Mouse (Mus musculus): Measurements from ENCODE around the gene Litaf. TPM values are rescaled to one million over a fixed set of nuclear protein-coding genes. Genes with fewer than 3 reads are reported as not detected.
A peak's percentile ranks its signal among the peaks of the same experiment; 100 is the strongest.

The Litaf gene
- polyA plus RNA-seq (2015; fragmentation: Nextera tagmentation; extraction: Ambion mirVana), result 99.1 and 103 TPM in 2 replicates

DNA sequence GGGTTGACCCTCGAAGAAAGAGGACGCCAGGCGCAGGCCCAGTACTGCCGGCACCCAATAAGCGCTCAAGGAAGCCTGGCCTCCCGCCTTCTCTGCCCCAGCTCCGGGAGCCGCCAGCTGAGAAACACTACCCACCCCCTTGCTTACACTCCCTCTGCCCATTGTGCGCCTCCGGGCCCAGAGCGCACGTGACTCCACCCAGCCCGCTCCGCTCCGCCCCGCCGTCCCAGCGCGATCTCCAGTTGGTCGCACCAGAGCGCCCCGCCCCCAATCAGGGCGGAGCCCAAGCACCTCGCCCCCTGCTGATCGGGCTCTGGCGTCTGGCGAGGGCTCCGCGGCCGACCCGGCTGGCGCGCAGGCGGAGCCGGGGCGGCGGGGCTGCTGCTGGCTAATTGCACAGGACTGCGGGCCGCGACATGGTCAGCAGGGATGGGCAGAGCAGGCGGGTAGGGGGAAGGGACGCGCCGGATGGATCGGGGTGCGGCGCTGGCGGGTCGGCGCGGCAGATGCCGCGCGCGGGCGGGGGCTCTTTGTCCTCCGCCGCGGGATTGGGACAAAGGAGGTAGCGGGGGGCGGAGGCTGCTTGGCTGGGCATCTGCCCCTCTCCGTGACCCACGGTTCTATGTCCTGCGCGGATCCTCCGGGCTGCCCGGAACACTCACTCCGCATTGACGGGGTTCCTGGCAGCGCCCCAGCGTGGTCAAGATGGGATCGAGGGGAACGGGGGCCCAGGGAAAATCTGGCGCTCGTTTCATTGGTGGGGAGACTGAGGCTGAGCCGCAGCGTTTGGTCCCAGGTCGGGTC, at the start of gene Litaf:
TSS of gene Litaf (minus strand) at position 129 of the 804 bp plus-strand sequence.
- under 1% methylated on average over 78 of the region's 78 CpGs for WGBS
- peak within 1 kb of the TSS; percentile 89 for H3K9ac ChIP-seq

GRCm38 (mm10) chr16:11109198-11109740, 43.3 kb upstream of the Litaf start:
- Histone ChIP-seq H3K4me2 (replicated peaks) (no peak overlapping the region), H3K27me3 (replicated peaks) (no peaks in the 10 kb centered on the region), H3K4me3 (replicated peaks) (no peak overlapping the region), H3K4me1 (replicated peaks) (no peaks in the 10 kb centered on the region), H3K9me3 (no peaks in the 10 kb centered on the region), H3K36me3 (no peaks in the 10 kb centered on the region), H3K9ac (no peak overlapping the region), H3K27ac (no peak overlapping the region)
- WGBS, result 61% methylated on average over 4 of the region's 4 CpGs
- ATAC-seq, result no peak

More for the DNA sequence above, at the start of gene Litaf:
- Histone ChIP-seq H3K4me1 (replicated peaks) (peaks cover 53% of the 10 kb centered on the region), H3K9me3 (no peaks in the 10 kb centered on the region), H3K36me3 (no peaks in the 10 kb centered on the region), H3K4me2 (replicated peaks) (peak within 1 kb of the TSS; percentile 65), H3K4me3 (replicated peaks) (peak within 1 kb of the TSS; percentile 86), H3K27me3 (replicated peaks) (no peaks in the 10 kb centered on the region), H3K27ac (peak within 1 kb of the TSS; percentile 89)
- ATAC-seq, result peak; percentile 98

- Histone ChIP-seq H3K27me3 (replicated peaks) (no peaks in the 10 kb centered on the region), H3K4me2 (replicated peaks) (no peak overlapping the region), H3K4me3 (replicated peaks) (no peak overlapping the region), H3K27ac (no peak overlapping the region), H3K36me3 (0 out of 2 replicates have a peak, but pooled peaks cover 3% of the 10 kb centered on the region), H3K9ac (no peak overlapping the region), H3K4me1 (replicated peaks) (no peaks in the 10 kb centered on the region), H3K9me3 (no peaks in the 10 kb centered on the region)
- 89% methylated on average over 1 of the region's 1 CpGs for WGBS
- no peak for ATAC-seq
Observed at GRCm38 (mm10) chr16:11104905-11105304, 38.9 kb upstream of the Litaf start.

- no peak for ATAC-seq
- Histone ChIP-seq H3K4me1 (replicated peaks) (no peaks in the 10 kb centered on the region), H3K9ac (no peak overlapping the region), H3K27me3 (replicated peaks) (no peaks in the 10 kb centered on the region), H3K9me3 (no peaks in the 10 kb centered on the region), H3K27ac (no peak overlapping the region), H3K36me3 (peaks cover 5% of the 10 kb centered on the region; the same call in 1 of the 2 replicates), H3K4me3 (replicated peaks) (no peak overlapping the region), H3K4me2 (replicated peaks) (no peak overlapping the region)
- 91% methylated on average over 3 of the region's 3 CpGs for WGBS
Observed at GRCm38 (mm10) chr16:11097301-11097700, 31.3 kb upstream of the Litaf start.

DNA sequence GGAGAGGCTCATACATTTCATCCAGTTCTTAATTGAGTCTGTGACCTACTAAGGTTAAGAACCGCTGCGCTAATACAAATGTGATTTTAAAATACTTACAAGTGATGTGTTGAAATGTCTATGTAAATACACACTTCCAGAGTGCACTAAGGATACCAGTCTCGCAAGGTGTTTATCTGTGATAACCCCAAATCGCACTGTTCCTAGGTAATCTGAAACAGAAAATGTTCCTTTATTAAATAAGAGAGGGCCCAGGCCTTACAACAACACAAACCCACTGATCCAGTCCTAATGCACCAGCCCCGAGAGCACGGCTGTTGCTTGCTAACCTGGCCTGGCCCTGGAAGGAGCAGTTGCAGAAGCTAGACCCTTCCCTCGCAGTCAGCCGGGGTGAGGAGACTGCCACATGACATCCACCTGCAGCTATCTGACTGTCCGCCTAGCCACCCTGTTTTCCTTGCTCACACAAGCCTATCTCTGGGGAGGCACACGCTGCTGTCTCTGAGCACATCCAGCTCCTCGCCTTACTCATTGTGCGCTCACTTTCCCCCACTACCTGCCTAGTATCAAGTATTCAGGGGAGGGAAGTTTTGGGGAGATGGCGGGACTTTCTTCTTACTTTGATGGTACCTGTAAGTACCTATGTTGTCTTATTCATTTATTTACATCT, 27.9 kb upstream of the Litaf start:
- no peak for ATAC-seq
- no peaks in the 10 kb centered on the region for H3K9me3 ChIP-seq
- H3K36me3 ChIP-seq, result peaks cover 7% of the 10 kb centered on the region
- H3K4me3 ChIP-seq (replicated peaks), result no peak overlapping the region
- no peak overlapping the region for H3K9ac ChIP-seq
- H3K4me1 ChIP-seq (replicated peaks), result no peaks in the 10 kb centered on the region
- no peaks in the 10 kb centered on the region for H3K27me3 ChIP-seq (replicated peaks)
- 88% methylated on average over 13 of the region's 13 CpGs for WGBS
- no peak overlapping the region for H3K27ac ChIP-seq
- no peak overlapping the region for H3K4me2 ChIP-seq (replicated peaks)

DNA sequence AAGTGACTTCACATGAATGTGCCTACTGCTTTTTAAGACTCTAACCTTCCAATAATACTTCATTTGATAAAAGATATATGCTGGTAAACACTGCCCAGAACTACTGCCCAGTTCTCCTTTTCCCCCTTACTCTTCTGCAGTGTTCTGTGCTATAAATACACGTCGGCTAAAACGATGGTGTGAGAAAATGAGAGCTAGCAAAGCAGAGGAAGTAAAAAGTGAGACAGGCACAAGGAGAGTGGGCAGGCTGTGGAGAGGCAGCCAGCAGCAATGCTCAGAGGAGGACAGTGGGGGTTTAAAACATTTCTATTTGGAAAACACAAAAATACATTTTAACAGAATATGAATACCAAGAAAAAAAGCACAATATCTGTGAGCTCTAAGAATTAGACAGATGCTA, 26.6 kb upstream of the Litaf start:
- 49% methylated on average over 3 of the region's 3 CpGs for WGBS
- Histone ChIP-seq H3K27ac (no peak overlapping the region), H3K9me3 (no peaks in the 10 kb centered on the region), H3K4me1 (replicated peaks) (no peaks in the 10 kb centered on the region), H3K4me2 (replicated peaks) (no peak overlapping the region), H3K36me3 (peaks cover 14% of the 10 kb centered on the region), H3K27me3 (replicated peaks) (no peaks in the 10 kb centered on the region), H3K4me3 (replicated peaks) (no peak overlapping the region), H3K9ac (no peak overlapping the region)
- ATAC-seq, result no peak

- Histone ChIP-seq H3K36me3 (peaks cover 18% of the 10 kb centered on the region), H3K4me1 (replicated peaks) (no peaks in the 10 kb centered on the region), H3K27me3 (replicated peaks) (no peaks in the 10 kb centered on the region), H3K27ac (no peak overlapping the region), H3K9me3 (no peaks in the 10 kb centered on the region), H3K9ac (no peak overlapping the region), H3K4me3 (replicated peaks) (no peak overlapping the region), H3K4me2 (replicated peaks) (no peak overlapping the region)
- 60% methylated on average over 4 of the region's 4 CpGs for WGBS
- ATAC-seq, result no peak
Observed at GRCm38 (mm10) chr16:11092061-11092460, 26.1 kb upstream of the Litaf start.

DNA sequence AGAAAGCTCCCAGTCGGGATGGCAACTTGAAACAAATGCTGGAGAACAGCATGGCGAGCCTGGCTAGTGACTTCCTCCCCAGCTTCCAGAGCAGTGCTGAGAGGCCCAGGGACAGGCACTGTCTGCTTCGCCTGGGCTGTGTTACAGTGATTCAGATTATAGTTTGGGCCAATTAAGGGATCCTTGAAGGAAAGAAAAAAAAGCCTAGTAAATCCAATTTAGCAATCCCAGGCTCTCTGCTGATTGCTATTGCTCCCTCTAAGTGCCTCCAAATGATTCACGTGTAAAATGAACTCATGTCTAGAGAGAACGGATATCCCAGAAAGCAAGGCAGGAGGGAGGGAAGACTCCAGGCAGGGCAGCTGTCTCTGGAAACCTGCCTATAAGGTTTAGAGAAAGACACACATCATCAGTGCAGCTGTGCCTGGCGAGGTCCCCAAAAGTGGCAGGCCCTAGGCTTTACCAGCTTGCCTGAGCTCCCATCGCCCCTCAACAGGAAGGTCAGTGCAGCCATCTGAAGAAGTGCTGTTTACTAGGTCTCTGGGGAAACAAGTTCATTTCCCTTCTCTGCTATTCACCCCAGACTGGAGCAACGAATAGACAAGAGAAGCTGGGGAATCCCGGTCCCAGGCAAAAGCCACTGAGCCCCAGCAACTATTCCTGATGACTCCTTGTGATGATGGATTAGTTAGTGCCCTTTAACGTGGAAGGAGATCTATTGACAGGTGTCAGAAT, 25.0 kb upstream of the Litaf start:
- H3K4me1 ChIP-seq (replicated peaks), result no peaks in the 10 kb centered on the region
- H3K36me3 ChIP-seq, result peaks cover 22% of the 10 kb centered on the region
- 76% methylated on average over 10 of the region's 10 CpGs for WGBS
- H3K27ac ChIP-seq, result no peak overlapping the region
- no peaks in the 10 kb centered on the region for H3K9me3 ChIP-seq
- ATAC-seq, result no peak
- H3K4me3 ChIP-seq (replicated peaks), result no peak overlapping the region
- H3K27me3 ChIP-seq (replicated peaks), result no peaks in the 10 kb centered on the region
- H3K4me2 ChIP-seq (replicated peaks), result no peak overlapping the region
- no peak overlapping the region for H3K9ac ChIP-seq

DNA sequence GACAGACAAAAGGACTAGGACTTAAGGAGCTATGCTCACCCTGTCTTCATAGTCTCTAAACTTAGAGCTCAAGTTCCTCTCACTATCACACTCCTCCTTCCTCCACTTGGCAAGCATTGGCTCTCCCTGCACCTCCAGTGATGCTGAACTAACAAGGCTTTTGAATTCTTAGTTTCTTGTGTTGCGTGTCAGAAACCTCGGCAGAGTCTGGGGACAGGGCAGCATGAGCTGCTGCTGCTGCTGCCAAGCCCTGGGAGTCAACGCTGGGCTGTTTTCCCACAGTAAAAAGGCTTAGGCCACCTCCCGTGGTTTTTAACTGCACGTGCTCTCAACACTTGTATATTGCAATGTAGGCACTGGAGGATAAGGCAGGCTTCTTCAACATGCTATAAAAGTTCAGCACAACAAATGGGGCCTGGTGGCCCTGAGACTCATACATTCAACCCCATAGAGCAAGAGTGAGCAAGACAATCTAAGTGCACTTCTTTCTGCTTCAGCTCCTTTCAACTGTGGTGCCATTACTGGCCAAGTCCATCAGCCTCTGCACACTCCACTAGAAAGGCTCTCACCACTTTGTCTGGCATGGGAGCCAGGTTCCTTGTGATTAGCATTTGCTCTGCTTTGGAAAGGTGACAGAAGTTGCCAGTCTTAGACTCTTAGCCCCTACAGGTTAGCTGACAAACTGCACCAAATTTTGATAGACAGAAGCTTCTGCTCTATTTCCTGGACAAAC, 21.1 kb upstream of the Litaf start:
- H3K36me3 ChIP-seq, result peaks cover 30% of the 10 kb centered on the region
- 93% methylated on average over 5 of the region's 5 CpGs for WGBS
- H3K27ac ChIP-seq, result no peak overlapping the region

GRCm38 (mm10) chr16:11086299-11086698, 20.3 kb upstream of the Litaf start:
- no peaks in the 10 kb centered on the region for H3K9me3 ChIP-seq
- H3K27ac ChIP-seq, result no peak overlapping the region
- no peak for ATAC-seq
- no peak overlapping the region for H3K4me3 ChIP-seq (replicated peaks)
- no peak overlapping the region for H3K9ac ChIP-seq
- H3K4me1 ChIP-seq (replicated peaks), result no peaks in the 10 kb centered on the region
- 94% methylated on average over 3 of the region's 3 CpGs for WGBS
- no peaks in the 10 kb centered on the region for H3K27me3 ChIP-seq (replicated peaks)
- H3K4me2 ChIP-seq (replicated peaks), result no peak overlapping the region
- peaks cover 30% of the 10 kb centered on the region for H3K36me3 ChIP-seq

More for the DNA sequence above, 21.1 kb upstream of the Litaf start:
- Histone ChIP-seq H3K27me3 (replicated peaks) (no peaks in the 10 kb centered on the region), H3K4me3 (replicated peaks) (no peak overlapping the region), H3K4me2 (replicated peaks) (no peak overlapping the region), H3K4me1 (replicated peaks) (no peaks in the 10 kb centered on the region), H3K9ac (no peak overlapping the region), H3K9me3 (no peaks in the 10 kb centered on the region)
- ATAC-seq, result no peak

DNA sequence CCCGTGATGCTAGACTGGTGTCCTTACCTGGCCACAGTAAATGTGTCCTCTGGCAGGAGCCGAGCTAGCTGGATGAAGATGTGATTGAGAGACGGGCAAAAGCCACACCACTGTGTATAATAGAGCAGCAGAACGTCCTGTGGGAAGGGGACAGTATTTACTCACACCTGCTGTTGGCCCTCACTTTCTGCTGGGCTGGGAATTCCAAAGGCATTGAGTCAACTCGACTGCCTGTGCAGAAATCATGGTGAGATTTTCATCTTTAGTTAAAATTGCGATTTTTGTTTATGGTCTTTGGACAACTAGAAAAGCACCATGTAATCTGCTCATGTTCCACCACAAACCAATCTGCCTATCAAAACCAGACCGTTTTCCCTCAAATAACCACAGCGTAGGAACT, 18.2 kb upstream of the Litaf start:
- no peak overlapping the region for H3K4me2 ChIP-seq (replicated peaks)

More for the DNA sequence above, 18.2 kb upstream of the Litaf start:
- Histone ChIP-seq H3K9ac (no peak overlapping the region), H3K36me3 (peaks cover 43% of the 10 kb centered on the region), H3K27me3 (replicated peaks) (no peaks in the 10 kb centered on the region), H3K27ac (no peak overlapping the region), H3K4me1 (replicated peaks) (no peaks in the 10 kb centered on the region), H3K4me3 (replicated peaks) (no peak overlapping the region), H3K9me3 (no peaks in the 10 kb centered on the region)
- no peak for ATAC-seq
- WGBS, result 91% methylated on average over 8 of the region's 8 CpGs

All from intestine, embryonic 15.5 days (tissue).